Mouse (Mus musculus) cerebellum, adult 9-10 months (tissue): ENCODE measurements around the gene Rab1a.
"Not testable (repeated sequence)": the region's sequence is repeated elsewhere in the genome, so short reads cannot be mapped to it uniquely, and the experiment has no call there.

Experiments
- DNase-seq: peaks from one replicate; pipeline ENCODE4 v3.0.0; 2022

Rab1a gene

DNA sequence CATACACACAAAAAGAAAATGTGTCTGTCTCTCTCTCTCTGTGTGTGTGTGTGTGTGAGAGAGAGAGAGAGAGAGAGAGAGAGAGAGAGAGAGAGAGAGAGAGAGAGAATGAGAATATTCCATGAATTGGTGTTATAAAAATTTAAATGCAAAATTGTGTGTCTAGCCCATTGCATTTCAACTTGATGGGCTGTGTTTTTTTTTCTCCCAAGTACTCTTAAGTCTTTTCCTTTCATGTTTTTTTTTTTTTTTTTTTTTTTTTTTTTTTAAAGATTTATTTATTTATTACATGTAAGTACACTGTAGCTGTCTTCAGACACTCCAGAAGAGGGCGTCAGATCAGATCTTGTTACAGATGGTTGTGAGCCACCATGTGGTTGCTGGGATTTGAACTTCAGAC lies 20.4 kb downstream of the Rab1a start:
- not testable (repeated sequence) for DNase-seq

DNA sequence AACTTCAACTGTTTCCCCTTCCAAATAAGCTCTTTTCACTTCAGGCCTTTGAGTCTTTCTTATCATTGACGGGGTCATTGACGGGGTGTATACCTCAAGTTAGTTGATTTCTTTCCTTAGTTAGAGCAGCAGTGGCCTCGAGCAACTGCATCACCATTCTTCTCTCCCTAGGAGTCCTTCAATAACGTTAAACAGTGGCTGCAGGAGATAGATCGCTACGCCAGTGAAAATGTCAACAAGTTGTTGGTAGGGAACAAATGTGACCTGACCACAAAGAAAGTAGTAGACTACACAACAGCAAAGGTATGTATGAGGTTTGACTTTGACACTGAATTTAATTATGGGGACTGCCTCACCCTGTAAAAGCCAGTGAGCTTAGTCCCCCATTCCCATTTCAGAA lies 23.0 kb downstream of the Rab1a start:
- no peak for DNase-seq

DNA sequence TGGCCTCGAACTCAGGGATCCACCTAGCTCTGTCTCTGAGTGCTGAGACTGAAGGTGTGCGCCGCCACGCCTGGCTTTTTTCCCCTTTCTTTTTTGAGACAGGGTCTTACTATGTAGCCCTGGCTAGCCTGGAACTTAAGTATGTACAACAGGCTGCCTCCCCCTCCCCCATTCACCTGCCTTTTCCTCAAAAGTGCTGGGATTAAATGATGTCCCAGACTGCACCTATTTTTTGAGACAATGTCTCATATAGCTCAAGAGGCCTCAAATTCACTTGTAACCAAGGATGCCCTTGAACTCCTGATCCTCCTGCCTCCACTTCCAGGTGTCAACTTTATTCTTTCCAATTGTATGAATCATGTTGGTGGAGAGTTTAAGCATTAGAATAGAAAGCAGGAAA lies 24.7 kb downstream of the Rab1a start:
- no peak for DNase-seq

DNA sequence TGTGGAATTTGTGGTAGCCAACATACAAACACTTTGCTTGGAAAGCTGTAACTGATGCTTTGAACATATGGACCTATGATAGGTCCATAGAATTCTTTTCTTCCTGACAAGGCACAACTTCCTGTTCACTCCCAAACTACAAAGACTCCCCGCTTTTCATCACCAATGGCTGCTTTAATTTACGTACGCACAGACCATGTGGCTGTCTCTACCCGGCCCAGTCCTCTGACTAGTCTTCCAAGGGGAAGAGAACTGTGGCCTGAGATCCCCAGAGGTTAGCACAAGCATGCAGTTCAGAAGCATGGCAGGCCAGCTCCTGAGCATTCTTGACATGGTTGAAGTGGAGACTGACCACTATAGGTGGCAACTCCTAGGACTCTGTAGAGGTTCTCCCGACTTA lies 27.4 kb downstream of the Rab1a start:
- DNase-seq: no peak

DNA sequence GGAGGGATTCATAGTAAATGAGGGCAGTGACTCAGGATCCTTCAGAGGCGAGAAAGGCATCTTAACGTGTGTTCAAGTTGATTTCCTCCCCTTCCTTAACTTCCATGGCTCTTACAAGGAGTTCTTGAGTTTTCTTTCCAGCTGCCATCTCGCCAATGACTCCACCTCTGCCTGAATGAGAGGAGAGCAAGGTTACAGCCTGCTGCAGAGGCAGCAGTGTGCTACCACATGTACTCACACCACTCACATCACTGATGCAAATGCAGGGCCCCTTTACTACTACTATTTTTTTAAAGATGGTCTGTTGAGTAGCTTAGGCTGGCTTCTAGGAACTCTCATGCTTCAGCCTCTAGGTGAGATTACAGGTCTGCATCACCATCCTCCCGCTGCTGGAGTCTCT lies 28.1 kb downstream of the Rab1a start:
- no peak for DNase-seq

DNA sequence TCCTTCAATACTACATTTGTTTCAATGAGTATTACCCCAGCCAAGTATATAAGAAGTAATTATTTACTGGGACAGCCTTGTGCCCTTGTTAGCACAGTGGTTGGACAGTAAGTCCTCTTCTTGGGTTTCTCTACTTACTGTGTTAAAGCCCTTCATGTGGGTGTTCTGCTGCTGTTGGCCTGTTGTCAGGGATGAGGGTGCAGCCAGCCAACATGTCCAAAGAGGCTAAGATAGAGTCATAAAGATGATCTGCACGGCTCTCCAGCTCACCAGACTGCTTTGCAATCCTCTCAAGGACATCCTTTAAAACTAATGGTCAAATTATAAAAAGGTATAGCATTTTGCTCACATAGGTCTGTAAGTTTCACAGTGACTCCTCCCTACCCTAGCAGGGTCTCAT lies 29.1 kb downstream of the Rab1a start:
- no peak for DNase-seq

DNA sequence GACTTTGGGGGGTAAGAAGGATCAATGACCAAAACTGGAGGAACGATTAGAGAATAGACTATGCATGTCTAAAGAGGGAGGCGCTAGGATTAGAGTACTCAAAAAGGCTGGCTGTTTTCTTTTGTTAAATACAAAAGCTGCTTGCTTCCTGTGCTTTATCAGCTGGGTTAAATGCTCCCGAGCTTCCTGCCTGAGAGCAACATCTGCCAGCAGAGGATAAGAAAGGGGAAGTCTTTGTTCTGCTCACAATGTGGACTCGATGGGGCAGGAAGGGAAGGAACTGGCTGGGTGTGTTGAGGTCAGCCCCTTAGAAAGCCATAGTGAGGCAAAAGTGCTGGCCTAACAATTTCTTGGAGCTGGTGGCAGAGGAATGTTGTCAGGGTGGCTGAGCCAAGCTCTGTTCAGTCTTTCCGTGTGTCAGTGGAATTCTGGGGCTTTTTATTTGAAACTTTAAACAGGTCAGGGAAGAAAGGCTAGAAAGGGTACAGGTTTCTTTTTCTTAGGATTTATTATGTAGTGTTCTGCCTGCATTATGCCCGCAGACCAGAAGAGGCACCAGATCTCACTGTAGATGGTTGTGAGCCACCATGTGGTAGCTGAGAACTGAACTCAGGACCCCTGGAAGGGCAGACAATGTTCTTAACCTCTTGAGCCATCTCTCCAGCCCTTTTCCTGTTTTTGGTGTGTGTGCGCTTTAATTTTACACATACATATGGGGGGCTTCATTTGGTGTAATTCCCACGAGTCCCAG lies 30.1 kb downstream of the Rab1a start:
- DNase-seq: no peak

DNA sequence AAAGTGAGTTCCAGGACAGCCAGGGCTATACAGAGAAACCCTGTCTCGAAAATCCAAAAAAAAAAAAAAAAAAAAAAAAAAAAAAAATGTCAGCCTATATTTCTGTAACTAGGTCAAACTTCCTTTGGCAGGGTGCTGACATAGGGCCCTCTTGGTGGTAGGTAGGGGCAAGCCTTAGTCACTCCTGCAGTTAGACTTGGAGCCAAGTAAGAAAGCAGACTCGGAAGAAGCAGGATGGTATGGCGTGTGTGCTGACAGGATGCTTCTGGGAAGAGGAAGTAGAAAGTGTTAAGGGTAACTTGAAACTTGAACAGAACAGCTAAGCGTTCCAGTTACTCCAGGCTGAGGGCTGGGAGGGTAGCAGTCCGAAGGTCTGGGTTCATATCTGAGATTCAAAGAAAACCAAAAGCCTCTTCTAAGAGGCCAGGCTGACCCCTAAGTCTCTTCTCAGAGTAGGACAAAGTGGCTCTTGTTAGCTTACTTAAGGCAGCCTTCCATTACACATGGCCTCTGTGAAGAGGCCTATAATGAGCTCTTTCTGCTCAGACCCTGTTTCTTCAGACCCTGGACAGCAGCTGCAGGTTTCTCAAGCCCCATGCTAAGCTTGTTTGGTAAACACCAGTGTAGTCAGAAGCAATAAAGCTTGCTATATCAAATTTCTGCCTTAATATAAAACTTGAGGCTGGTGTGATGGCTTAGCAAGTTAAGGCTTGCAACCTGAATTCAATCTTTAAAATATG lies 31.0 kb downstream of the Rab1a start:
- no peak for DNase-seq

DNA sequence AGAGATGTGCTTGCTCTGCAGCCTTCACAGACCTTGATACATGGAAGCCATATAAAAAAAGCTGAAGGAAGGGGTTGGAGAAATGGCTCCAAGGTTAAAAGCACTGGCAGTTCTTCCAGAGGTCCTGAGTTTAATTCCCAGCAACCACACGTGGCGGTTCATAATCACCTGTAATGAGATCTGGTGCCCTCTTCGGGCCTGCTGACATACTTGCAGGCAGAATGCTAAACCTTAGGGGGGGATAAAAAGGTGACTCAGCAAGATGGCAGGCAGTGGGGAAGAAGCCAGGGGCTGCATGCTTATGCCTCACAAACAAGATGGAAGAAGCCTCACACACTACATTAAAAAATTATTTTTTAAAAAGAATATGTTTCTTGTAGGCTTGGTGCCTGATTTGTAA lies 33.0 kb downstream of the Rab1a start:
- no peak for DNase-seq

DNA sequence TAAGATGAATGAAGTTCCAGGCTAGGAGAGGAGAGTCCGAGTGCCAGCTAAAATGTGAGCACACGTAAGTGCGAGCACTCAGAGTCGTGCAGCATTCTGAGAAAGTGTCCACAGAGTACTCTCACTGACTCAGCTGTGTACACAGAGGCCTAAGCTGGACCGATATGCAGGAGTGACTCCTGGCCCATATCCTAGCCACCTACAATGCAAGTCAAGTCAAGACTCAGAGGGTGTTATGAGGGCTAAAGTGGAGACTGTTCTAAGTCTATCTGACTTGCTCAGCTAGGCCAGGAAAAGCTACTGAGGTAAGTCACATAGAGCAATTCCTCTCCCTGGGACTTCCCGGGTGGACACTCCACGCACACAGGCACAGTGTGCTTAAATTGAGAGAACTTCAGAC lies 35.8 kb downstream of the Rab1a start:
- DNase-seq: no peak

DNA sequence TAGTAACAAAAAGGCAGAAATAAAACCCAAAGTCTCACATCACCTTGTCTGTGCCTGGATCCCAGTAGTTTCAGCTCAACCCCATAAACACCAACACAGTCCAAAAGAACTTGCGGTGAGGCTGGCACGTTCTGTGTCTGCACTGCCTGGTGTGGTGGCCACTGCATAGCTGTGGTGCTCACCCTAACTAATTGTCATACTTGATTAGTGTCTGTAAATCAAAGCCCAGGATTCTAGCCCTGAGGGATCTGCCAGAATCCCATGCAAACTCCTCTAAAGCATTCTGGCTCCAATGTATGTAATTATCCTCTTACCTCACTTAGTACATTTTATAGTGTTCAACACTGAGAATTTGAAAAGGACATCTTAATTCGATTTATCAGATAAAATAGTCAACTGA lies 36.7 kb downstream of the Rab1a start:
- no peak for DNase-seq

DNA sequence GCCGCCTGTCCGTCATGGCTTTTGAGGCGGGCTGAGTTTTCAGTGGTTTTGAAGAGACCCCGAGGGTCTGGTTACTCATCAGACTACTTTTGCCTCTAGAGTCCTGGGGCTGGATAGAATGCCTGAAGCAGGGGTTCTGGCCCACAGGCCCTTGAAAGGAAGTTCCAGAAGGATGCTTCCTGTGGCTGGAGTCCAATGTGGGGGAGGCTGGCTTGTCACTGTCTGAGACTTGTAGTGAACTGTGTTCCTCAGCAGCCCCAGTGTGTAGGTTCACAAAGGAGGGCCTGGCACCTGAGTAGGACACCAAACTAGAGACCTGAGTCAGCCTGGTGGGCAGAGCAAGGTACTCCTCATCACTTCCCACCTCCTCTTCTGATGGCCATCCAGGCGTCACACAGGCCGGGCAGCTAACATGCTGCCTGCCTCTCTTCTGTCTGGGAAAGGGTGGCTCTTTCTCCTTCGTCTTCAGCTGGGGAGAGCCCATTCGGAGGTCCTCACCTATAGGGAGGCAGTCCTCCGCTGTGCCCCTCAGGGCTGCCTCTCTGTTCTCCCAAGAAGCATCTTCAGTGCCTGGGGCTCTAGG lies 38.1 kb downstream of the Rab1a start:
- no peak for DNase-seq

DNA sequence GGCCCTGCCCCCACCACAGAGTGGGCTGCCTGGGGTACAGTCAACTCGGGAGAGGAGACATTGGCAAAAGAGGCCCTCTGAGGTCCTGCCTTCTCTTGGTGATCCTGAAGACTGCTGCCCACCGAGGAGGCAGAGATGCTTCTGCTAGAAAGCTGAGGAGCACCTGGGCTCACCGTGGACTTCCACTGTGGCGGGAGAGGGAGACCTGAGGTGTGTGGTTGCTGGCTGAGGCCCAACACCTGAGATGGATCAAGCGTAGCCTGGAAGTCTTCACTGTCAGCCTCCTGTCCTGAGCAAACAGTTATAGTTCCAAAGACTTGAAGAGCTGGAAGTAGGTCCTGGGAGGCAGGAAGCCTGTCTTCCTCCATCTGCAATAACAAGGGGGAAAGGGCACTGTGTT lies 39.1 kb downstream of the Rab1a start:
- DNase-seq: no peak

DNA sequence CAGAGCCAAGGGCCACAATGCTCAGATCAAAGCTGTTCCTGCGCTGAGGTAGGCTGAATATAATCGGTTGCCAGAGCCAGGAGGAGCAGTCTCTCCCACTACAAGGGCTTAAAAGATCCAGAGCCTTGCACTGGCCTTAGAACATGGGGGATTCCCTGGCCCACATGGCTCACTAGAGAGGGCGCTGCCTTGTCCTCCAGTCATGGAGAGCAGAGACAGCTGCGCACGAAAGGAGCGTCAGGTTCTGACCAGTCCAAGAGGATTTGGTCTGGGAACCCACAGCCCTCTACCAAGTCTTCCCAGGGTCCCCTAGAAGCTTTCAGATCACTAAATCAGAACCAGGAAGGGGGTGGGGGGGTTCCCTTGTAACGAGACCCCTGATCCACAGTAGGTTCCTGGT lies 40.1 kb downstream of the Rab1a start:
- DNase-seq: no peak

DNA sequence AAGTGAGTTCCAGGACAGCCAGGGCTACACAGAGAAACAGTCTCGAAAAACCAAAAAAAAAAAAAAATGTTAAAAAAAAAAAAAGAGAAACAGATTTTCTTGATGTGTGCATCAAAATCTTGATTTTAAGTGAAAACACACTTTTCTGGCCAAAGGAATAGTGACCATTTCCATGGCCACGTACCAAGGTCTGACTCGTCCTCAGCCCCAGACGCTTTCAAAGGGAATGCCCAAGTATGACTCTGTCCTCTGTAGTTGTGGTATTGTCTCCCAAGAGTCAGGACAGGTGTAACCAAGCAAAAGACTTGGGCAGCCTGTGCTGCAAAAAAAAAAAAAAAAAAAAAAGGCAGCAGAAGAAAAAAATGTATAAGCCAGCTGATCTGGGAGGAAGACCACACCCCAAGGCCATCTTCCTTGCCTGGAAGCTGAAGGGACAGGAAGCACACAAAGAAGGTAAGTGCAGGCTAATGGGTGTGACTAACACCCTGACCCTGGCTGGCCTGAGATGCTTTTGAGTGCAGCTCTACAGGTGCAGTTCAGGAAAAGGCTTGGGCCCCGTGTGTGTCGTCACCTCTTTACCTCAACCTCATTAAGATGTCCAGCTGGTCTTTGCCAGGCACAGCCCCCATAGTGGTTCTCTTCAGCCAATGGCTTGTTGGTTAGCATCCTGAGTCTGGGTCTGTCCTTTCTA lies 41.3 kb downstream of the Rab1a start:
- no peak for DNase-seq

DNA sequence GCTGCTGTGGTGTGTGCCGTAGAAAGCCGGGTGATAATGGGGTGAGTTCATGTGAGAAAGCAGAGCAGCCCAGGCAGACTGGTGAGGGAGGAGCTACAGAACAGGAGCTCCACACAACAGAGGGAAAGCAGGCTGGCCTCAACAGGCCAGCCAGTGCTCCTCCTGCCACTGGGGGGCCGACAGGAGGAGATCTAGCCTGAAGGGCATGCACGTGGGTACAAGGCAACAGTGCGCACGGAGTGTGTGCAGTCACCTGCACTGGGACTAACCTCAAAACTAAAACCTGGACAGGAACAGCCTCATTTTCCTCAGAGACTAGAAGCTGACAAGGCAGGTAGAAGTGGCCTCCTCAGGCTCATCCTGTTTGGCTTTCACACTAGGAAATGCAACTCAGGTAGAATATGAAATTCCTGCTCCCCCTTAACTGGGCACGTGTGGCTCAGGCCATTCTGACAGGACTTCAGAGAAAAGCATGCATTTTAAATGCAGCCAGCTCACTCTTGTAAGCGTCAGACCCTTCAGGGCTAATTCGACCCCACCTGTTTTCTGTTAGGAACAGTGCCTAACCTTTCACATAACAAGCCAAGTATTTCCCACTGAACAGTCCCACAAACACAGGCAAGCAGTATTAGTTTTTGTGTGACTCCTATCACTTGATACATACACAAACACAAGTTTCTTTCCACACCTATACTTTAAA lies 42.1 kb downstream of the Rab1a start:
- no peak for DNase-seq

DNA sequence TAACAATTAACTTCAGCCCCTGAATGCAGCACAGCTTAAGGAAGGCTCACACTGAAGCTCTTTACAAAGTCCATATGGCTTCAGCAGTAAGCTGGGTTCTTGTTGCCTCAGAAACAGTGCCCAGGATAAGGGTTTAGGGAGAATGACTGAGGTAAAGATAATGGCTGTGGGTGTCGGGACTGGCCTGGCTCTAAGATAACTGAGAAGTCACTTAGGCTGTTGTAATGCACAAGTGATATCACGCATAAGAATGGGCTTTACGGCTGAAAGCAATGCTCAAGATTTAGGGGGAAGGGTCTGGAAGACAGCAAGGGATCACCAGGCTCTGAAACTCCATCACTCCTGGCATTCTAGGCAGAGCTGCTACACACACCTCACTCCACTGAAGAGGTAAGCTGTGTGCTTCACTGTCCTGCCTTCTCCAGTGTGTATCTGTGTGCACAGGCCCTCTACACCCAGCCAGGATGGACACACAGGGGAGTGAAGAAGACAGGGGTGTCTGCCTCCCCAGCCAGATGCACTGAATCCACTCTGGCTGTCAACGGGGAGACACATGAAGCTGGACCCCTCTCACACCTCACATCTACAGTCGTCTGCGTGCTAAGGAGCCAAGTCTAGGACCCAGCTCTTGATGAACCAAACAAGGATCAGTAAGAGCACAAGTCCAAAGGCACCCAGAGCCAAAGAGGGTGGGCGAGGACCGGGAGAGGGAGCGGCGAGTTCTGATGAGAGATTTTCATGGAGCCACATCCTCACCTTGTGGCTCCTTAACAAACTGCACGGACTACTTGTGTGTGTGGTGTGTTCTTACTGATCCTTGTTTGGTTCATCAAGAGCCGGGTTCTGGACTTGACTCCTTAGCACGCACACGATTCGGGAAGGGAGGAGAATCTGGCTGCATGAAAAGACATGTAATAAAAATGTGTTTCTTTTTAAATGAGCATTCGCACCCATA lies 43.4 kb downstream of the Rab1a start:
- DNase-seq: no peak

DNA sequence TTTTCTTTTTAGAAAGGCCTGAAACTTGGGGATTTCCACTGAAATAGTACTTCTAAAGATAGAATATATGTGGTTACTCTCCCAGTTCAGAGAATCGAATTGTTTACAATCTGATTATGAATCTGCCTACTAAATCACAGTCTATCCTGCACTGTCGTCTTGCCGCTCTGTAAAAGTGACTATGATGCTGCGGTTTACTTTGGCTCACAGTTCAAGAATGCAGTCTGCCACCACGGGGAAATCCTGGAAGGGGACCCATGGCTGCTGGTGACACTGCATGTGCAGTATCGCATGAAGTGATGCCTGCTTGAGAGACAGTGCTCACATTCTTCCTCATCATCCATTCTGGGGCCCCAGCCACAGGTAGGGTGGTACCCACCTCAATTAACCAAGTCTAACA lies 44.1 kb downstream of the Rab1a start:
- no peak for DNase-seq

DNA sequence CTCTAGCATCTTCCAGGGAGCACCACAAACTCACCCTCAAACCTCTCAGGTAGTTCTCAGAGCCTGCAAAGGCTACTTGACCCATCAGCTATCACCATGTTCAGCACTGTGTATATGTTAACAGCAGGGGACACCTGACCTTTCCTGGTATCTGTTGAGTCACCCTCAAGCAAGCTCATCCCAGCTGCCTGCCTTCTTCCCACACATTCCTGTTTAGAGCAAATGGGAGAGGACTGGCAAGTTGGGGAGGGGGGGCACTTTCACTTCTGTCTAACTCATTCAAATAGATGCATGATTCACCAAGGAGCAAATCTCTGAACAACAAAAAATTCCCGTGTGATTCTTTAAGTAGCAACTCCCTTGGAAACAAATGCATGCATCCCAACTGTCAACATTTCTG lies 45.4 kb downstream of the Rab1a start:
- DNase-seq: no peak

DNA sequence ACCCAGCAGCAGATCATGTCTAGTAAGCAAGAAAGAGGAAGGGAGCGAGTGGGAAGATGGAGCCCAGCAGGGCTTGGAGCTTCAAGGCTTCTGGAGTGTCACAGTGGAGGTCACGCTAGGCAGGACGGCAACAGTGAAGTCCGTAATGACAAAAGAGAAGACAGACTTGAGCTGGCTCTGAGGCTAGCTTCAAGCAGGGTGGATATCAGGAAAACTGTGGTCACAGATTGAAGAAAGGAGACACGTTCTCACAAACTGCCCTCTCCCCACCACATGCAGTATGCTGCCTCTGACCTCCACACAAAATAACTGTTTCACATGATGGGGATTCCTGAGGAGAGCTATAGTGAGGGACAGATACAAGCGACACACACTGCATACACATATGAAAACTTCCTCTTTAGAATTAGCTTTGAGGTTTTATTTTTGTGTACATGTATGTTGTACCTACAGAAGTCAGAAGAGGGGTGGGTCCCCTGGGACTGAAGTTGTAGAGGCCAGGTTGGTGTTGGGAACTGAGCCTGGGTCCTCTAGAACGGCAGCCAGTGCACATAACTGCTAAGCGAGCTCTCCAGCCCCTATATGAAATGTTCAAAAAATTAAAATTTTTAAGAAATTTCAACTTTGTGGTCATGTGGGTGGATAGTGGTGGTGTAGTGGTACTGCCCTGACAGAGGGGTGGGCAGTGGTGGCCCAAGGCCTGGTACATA lies 46.1 kb downstream of the Rab1a start:
- DNase-seq: no peak

DNA sequence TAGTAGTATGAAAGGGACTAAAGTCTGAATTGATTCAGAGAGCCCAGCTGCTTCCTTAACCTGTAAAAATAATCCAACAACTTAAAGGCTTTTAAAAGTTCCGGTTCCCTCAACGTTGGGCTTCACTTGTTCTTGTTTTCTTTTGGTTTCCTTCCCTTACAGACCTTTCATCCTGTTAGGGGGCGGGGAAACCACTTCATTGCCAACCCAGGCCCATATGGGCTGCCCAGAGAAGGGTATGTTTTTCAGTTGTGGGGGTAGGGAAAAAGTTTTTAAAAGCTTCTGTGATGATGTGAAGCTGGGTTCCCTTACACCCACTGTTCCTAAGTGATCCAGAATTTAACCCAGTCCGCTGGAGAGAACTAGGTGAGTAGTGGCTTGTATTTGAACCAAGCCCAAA lies 47.0 kb downstream of the Rab1a start:
- no peak for DNase-seq
